Mouse (Mus musculus) lung, postnatal 0 days (tissue): ENCODE results near the gene Ywhaq.

Source experiments
- CTCF ChIP-seq: IDR thresholded peaks from 2 replicates; pipeline ENCODE4 v1.5.1; 2016; ENCODE audit warnings: antibody characterized with exemption, mild to moderate bottlenecking
- EP300 ChIP-seq: IDR thresholded peaks from 2 replicates; pipeline ENCODE4 v1.6.1; 2016; ENCODE audit warnings: antibody characterized with exemption, mild to moderate bottlenecking, control low read depth

DNA sequence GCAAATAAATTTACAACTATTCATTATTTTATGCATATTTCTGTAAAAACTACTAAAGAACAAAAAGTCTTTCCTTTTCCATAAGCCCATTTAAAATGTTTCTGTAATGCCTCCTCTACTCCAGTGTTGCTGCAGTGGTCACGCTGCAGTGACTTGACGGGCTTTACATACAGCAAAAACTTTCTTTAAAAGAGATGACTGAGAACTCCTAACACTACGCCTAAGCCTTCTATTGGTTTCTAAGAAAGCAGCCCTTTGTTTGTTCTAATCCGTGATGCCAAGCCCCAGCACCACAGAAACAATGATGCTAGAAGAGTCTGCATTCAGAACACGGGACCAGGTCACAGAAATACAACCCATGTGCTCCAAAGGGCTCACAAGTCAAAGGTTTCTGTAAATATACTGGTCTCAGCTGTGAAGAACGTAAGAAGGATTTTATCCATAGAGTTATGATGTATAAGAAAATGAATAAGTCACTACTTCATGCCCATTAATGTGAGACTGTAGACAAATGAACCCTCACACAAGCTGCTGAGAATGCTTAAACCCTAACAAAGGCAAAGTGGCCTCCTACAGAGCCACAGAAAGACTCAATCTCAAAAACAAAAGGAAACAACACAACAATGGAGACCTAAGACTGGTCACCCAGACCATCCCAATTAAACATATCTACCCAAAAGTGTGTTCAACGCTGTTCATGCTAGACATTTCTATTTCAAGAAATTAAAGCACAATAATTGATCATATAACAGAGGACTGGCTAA lies 67.1 kb downstream of the Ywhaq start:
- TF ChIP-seq CTCF = no peak
- no peak for TF ChIP-seq EP300
